Mouse (Mus musculus): ENCODE data around the gene Cd160.

The Cd160 gene

DNA sequence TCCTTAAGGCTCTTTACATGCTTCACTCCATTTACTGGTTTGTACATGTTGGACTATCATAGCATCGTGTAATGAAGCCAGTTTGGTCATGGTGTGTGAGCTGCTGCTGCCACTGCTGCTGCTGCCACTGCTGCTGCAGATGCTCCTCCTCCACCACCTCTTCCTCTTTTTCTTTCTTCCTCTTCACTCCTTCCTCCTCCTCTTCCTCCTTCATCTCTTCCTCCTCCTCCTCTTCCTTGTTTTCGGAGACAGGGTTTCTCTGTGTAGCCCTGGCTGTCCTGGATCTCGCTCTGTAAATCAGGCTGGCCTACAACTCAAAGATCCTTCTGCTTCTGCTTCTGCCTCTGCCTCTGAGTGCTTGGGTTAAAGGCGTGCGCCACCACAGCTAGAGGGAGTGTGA, 59.2 kb downstream of the Cd160 start:
- in situ Hi-C loops (cut with MseI, MboI), result no loop called here

DNA sequence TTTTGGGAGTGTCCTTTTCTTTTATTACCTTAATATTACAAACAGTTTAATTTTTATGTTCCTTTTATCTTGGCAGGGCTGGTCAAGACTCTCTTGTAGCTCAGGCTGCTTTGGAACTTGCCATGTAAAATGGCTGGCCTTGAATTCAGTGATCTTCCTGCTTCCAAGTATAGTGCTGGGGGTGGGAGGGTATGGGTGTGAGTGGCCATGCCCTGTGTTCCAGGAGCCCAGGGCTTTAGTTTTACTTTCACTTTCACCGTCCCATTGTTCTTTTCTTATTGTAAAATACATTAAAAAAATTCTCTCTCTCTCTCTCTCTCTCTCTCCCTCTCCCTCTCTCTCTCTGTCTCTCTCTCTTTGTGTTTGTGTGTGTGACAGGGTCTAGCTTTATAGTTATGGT, 64.6 kb downstream of the Cd160 start:
- in situ Hi-C loops (cut with MseI, MboI), result no loop called here

DNA sequence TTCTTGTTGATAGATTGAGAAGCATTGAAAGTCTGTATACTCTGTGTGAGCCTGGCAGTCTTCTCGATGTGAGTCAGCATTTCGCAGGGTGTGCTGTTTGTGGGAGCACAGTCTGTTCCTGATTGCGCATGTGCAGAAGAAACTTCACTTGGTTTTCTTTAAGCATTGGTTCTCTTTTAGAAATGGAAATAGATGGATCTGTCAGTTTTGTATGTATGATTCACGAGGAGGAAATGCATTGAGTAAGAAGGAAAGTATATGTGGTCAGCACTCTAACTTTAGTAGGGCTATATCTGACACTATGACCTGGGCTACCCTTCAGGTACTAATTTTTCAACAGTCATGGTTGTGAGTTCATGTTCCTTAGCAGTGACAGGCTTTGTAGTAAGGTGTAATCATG, 69.5 kb downstream of the Cd160 start:
- in situ Hi-C loops (cut with MseI, MboI), result no loop called here

DNA sequence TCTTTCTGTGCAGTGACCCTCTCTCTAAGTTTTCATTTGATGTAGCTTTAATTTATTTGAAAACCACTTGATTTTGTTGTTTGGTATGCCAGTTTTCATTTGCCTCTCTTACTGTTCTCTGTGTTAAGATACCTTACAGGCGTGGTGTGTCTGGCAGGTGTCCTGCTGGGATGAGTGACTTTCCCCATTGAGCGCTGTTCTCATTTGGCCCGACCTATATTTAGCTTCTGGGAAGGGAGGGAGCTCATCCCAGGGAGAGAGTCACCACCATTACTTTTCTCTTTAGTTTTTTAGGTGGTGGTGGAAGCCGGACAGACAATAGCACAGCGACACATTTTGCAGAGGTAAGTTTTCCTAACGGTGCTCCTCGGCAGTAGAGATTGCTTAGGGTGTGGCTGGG, 71.5 kb downstream of the Cd160 start:
- in situ Hi-C loops (cut with MseI, MboI), result no loop called here

DNA sequence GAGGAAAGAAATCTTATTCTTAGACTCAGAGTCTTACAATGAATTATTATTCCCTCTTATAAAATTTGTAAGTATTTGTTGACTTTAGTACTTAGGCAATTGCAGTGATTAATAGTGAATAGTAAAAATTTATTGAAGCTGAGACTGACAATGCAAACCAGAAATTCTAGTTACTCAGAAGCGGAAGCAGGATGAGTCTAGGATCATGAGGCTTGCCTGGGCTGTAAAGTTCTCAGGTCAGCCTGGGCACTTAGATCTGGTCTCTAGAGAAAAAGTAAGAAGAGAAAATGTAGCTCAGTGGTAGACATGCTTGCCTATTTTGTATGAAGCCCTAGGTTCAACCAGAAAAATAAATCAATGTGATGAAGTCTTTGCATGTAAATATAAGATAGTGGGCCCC, 73.2 kb downstream of the Cd160 start:
- in situ Hi-C loops (cut with MseI, MboI), result no loop called here
